Mouse (Mus musculus): ENCODE results near the gene Sash1. TPM values are rescaled to one million over a fixed set of nuclear protein-coding genes. Genes with fewer than 3 reads are reported as not detected.
A peak's percentile ranks its signal among the peaks of the same experiment; 100 is the strongest.

The Sash1 gene
- polyA plus RNA-seq, 1 experiment, result 4.8 TPM

DNA sequence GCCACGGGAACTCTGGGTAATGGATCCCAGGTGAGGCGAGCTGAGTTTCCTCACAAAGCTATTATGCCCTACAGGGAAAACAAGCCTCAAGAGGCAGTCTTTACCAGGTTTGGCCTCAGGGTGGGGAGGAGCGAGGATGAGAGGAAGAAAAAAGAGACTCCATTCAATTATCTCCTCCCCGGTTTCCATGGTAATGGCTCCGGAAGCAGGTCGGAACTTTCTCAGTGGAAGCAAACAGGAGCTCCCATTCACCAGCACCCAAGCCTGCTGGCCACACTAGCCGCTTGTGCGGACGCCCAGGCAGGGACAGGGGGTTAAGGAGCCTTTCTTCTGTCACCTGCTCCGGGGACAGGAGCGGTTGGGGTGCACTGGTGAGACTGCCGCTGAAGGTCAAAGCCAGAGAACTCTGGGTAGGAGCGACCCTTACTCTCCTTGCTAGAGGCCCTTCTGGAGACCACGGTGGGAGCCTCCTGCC, 84.7 kb downstream of the Sash1 start:
- H3K27ac ChIP-seq (ENCODE audit: control insufficient read depth, insufficient read depth, low read length), result peak overlapping the region; percentile 59; the same call in 1 of the 2 replicates
- H3K4me1 ChIP-seq (replicated peaks; ENCODE audit: control insufficient read depth, insufficient read depth, low read length), result peaks cover 45% of the 10 kb centered on the region

DNA sequence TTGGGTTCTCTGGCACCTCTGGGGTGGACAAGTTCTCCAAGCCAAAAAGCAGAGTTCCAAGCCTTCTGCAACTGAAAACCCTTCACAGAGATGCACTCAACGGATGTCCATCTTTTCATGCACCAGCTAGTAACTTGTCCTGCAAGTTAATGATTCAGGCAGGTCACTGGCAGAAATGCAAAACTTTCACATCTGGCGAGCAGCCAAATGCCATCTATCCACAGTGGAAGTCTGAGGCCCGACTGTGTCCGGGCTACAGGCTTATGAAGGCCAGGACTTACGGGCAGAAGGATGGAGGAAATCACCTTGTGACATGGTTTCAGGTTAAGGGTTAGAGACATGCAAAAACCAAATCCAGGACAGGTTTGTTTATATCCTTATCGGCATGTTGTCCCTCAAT, 88.0 kb downstream of the Sash1 start:
- WGBS, result 96% methylated on average over 6 of the region's 6 CpGs
- peaks cover 19% of the 10 kb centered on the region for H3K4me1 ChIP-seq (replicated peaks; ENCODE audit: control insufficient read depth, insufficient read depth, low read length)
- H3K27me3 ChIP-seq (ENCODE audit: control insufficient read depth, insufficient read depth, low read length), result no peaks in the 10 kb centered on the region
- TF ChIP-seq POLR2A (IDR thresholded peaks at IDR 0.05; ENCODE audit: control insufficient read depth, extremely low read depth, insufficient read depth, low read length, poor library complexity) (no peak), CTCF (IDR thresholded peaks at IDR 0.05; ENCODE audit: borderline replicate concordance, control insufficient read depth, extremely low read depth, insufficient read depth, low read length, poor library complexity) (no peak)
- no peak for DNase-seq
- no peaks in the 10 kb centered on the region for H3K36me3 ChIP-seq (ENCODE audit: control insufficient read depth, insufficient read depth, low read length)
- H3K27ac ChIP-seq (ENCODE audit: control insufficient read depth, insufficient read depth, low read length), result no peak overlapping the region
- no peak overlapping the region for H3K4me3 ChIP-seq (ENCODE audit: control insufficient read depth, insufficient read depth, low read length)

More for the DNA sequence above, 84.7 kb downstream of the Sash1 start:
- no peaks in the 10 kb centered on the region for H3K27me3 ChIP-seq (ENCODE audit: control insufficient read depth, insufficient read depth, low read length)
- no peak for DNase-seq
- no peak overlapping the region for H3K4me3 ChIP-seq (ENCODE audit: control insufficient read depth, insufficient read depth, low read length)
- 94% methylated on average over 14 of the region's 14 CpGs for WGBS
- H3K36me3 ChIP-seq (ENCODE audit: control insufficient read depth, insufficient read depth, low read length), result no peaks in the 10 kb centered on the region
- TF ChIP-seq CTCF (IDR thresholded peaks at IDR 0.05; ENCODE audit: borderline replicate concordance, control insufficient read depth, extremely low read depth, insufficient read depth, low read length, poor library complexity), result no peak
- no peak for TF ChIP-seq POLR2A (IDR thresholded peaks at IDR 0.05; ENCODE audit: control insufficient read depth, extremely low read depth, insufficient read depth, low read length, poor library complexity)

DNA sequence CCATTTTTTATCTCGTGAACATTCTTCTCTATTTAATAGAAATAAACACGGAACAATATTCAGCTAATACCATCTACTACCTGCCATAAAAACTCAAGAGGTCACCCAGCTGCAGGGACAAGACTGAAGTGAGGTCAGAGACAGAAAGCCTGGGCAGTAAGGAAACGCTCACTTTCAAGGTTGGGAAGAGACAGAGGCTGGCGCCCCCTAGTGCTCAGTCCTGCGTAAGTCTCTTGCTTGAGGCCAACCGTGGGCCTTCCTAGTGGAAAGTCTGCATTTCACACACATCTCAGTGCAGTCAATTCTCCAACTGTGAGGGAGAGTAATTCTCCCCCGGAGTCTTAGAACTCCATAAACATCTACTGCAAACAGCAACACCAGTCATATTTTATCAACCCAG, 90.5 kb downstream of the Sash1 start:
- 35% methylated on average over 7 of the region's 7 CpGs for WGBS
- Histone ChIP-seq H3K4me3 (ENCODE audit: control insufficient read depth, insufficient read depth, low read length) (no peak overlapping the region), H3K27me3 (ENCODE audit: control insufficient read depth, insufficient read depth, low read length) (no peaks in the 10 kb centered on the region), H3K4me1 (replicated peaks; ENCODE audit: control insufficient read depth, insufficient read depth, low read length) (no peaks in the 10 kb centered on the region), H3K27ac (ENCODE audit: control insufficient read depth, insufficient read depth, low read length) (no peak overlapping the region), H3K36me3 (ENCODE audit: control insufficient read depth, insufficient read depth, low read length) (no peaks in the 10 kb centered on the region)
- DNase-seq, result peak; percentile 59
- peak; percentile 78; the same call in 1 of the 2 replicates for TF ChIP-seq CTCF (IDR thresholded peaks at IDR 0.05; ENCODE audit: borderline replicate concordance, control insufficient read depth, extremely low read depth, insufficient read depth, low read length, poor library complexity)
- no peak for TF ChIP-seq POLR2A (IDR thresholded peaks at IDR 0.05; ENCODE audit: control insufficient read depth, extremely low read depth, insufficient read depth, low read length, poor library complexity)

DNA sequence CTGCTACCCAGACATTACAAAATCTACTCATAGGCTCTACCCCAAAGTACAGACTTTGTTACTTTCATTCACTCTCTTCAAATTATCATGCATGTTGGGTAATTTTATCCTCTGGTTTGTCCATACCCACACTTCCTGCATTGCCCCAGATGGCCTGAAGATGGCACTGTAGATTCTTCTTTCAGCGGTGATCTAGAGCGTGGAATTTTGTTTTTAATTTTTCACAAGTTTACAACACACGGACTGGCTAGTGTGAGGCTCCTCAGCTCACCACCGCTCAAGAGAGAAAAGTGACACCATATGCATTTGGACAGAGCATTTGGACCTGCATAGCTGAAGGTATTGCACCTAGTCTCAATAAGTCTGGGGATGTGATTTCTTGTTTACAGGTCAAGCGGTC, 93.5 kb downstream of the Sash1 start:
- H3K27me3 ChIP-seq (ENCODE audit: control insufficient read depth, insufficient read depth, low read length), result no peaks in the 10 kb centered on the region
- peak; percentile 45 for DNase-seq
- 53% methylated on average over 5 of the region's 5 CpGs for WGBS
- no peak overlapping the region for H3K4me3 ChIP-seq (ENCODE audit: control insufficient read depth, insufficient read depth, low read length)
- H3K4me1 ChIP-seq (replicated peaks; ENCODE audit: control insufficient read depth, insufficient read depth, low read length), result no peaks in the 10 kb centered on the region
- TF ChIP-seq POLR2A (IDR thresholded peaks at IDR 0.05; ENCODE audit: control insufficient read depth, extremely low read depth, insufficient read depth, low read length, poor library complexity) (no peak), CTCF (IDR thresholded peaks at IDR 0.05; ENCODE audit: borderline replicate concordance, control insufficient read depth, extremely low read depth, insufficient read depth, low read length, poor library complexity) (no peak)
- no peaks in the 10 kb centered on the region for H3K36me3 ChIP-seq (ENCODE audit: control insufficient read depth, insufficient read depth, low read length)
- no peak overlapping the region for H3K27ac ChIP-seq (ENCODE audit: control insufficient read depth, insufficient read depth, low read length)

DNA sequence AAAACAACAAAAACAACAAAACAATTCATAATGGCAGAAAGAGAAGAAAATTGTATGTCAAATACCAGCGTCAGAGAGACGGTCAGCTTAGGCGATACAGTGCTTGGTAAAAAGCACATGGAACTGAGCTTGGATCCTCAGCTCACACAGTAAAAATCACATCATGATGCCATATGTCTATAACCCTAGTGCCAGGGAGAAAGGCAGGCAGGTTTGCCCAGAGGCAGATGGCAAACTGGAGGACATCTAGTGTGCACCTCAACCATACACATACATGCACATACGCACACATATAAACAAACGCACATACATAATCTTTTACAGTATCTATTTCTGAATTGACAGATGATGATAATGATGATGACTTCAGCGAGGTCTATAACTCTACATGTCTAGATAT, 96.8 kb downstream of the Sash1 start:
- 96% methylated on average over 6 of the region's 6 CpGs for WGBS
- Histone ChIP-seq H3K27ac (ENCODE audit: control insufficient read depth, insufficient read depth, low read length) (no peak overlapping the region), H3K27me3 (ENCODE audit: control insufficient read depth, insufficient read depth, low read length) (no peaks in the 10 kb centered on the region), H3K4me3 (ENCODE audit: control insufficient read depth, insufficient read depth, low read length) (no peak overlapping the region), H3K4me1 (replicated peaks; ENCODE audit: control insufficient read depth, insufficient read depth, low read length) (no peaks in the 10 kb centered on the region), H3K36me3 (ENCODE audit: control insufficient read depth, insufficient read depth, low read length) (no peaks in the 10 kb centered on the region)
- TF ChIP-seq POLR2A (IDR thresholded peaks at IDR 0.05; ENCODE audit: control insufficient read depth, extremely low read depth, insufficient read depth, low read length, poor library complexity), result no peak
- no peak for TF ChIP-seq CTCF (IDR thresholded peaks at IDR 0.05; ENCODE audit: borderline replicate concordance, control insufficient read depth, extremely low read depth, insufficient read depth, low read length, poor library complexity)
- no peak for DNase-seq

DNA sequence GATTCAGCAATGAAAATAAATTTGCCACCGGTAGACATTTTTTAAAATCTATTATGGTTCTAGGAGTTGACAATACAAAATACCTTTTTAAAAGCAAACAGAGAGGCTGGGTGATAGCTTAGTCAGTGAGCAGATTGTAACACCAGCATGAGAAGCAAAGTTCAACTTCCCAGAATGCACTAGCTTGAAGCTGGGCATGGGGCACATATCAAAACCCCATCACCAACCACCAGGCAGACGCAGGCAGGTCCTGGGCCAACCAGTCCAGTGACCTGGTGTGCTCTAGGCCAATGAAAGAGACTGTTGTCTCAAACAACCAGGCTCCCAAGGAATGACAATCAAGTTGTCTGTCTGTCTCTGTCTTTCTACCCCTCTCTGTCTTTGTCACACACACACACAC, 98.6 kb downstream of the Sash1 start:
- H3K4me1 ChIP-seq (replicated peaks; ENCODE audit: control insufficient read depth, insufficient read depth, low read length), result no peaks in the 10 kb centered on the region
- no peak for DNase-seq
- H3K36me3 ChIP-seq (ENCODE audit: control insufficient read depth, insufficient read depth, low read length), result no peaks in the 10 kb centered on the region
- H3K4me3 ChIP-seq (ENCODE audit: control insufficient read depth, insufficient read depth, low read length), result no peak overlapping the region
- H3K27ac ChIP-seq (ENCODE audit: control insufficient read depth, insufficient read depth, low read length), result no peak overlapping the region
- 89% methylated on average over 2 of the region's 2 CpGs for WGBS
- H3K27me3 ChIP-seq (ENCODE audit: control insufficient read depth, insufficient read depth, low read length), result no peaks in the 10 kb centered on the region
- TF ChIP-seq CTCF (IDR thresholded peaks at IDR 0.05; ENCODE audit: borderline replicate concordance, control insufficient read depth, extremely low read depth, insufficient read depth, low read length, poor library complexity) (no peak), POLR2A (IDR thresholded peaks at IDR 0.05; ENCODE audit: control insufficient read depth, extremely low read depth, insufficient read depth, low read length, poor library complexity) (no peak)
